Mouse (Mus musculus): ENCODE measurements at regions not wholly inside any gene's neighbourhood (a gene's known extent, or its start where the extent isn't known, plus 50 kb on each side); places are given as distances from the start of the nearest gene placed in this dataset.
A peak's percentile ranks its signal among the peaks of the same experiment; 100 is the strongest.
"Not testable (repeated sequence)": the region's sequence is repeated elsewhere in the genome, so short reads cannot be mapped to it uniquely, and the experiment has no call there.

DNA sequence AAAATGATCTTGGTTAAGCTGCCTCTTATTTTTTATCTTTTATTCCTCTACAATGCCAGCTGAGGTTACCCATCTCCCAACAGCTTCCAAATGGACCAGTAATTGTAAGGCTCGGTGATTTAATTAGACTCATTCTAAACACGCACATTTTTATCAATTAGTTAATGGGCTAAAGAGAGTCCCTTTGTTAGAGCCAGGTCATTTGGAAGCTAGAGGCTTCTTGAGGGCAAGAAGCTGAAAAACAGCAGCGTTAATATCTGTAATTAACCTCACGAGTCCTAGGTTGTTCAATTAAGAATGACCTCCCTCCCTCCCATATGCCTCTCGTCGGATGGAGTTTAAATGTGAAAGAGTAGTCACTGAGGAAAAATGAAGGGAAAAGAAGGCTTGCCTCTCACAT is 66.5 kb downstream of the Otx2 start:
- DNase-seq (ENCODE audit: low read depth) = no peak

DNA sequence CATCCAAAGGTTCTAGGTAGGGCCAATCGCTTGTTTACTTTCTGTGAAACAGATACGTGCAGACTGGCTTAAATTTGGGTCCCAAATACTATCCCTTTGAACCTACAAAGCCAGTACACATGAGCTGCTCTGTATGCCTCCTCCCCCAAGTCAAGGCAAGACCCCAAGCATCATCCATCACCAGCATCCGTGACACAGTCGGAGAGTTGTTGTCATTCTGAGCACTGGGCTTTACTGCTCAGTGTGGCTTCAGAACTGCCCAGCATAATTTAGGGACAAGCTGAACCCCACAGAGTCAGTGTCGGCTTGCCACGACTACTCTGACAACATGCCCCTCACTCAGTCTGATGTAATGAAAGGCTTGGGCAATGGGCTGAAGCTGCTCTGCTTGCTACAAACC is 70.1 kb downstream of the Otx2 start:
- no peak for DNase-seq (ENCODE audit: low read depth)

DNA sequence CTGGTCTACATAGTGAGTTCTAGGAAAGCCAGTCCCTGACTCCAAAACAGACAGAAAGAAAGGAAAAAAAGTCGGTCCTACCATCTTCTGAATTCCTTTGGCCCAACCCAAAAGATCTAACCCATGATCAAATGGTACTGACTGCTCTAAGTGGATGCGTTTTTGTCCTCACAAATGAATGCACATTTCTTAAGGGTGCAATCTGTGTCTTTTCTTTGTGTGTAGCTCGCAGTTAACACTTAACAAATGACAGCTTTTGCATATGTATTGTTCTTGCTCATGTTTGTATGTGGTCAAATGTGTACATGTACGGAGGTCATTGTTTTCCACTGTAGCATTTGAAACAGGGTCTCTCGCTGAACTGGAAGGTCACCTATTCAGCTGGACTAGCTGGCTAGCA is 79.3 kb downstream of the Otx2 start:
- DNase-seq (ENCODE audit: low read depth) = no peak

DNA sequence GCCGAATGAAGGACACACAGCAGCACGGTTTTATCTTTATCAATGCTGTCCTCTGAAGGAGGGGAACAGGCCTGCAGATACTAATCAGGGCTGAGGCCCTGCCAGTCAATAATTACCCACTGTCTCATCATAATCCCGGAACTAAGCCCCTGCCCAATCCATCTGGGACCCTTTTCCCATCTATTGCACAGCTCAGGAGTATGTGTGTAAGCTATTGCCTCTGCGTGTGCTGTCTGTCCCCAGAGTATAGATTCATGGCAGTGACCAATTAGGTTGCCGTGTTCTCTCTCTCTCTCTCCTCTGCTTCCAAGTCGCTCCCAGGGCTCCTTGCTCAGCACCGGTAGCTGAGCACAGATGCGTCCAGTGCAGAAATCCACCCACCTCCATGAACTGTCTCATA is 80.3 kb downstream of the Otx2 start:
- DNase-seq (ENCODE audit: low read depth) = no peak

DNA sequence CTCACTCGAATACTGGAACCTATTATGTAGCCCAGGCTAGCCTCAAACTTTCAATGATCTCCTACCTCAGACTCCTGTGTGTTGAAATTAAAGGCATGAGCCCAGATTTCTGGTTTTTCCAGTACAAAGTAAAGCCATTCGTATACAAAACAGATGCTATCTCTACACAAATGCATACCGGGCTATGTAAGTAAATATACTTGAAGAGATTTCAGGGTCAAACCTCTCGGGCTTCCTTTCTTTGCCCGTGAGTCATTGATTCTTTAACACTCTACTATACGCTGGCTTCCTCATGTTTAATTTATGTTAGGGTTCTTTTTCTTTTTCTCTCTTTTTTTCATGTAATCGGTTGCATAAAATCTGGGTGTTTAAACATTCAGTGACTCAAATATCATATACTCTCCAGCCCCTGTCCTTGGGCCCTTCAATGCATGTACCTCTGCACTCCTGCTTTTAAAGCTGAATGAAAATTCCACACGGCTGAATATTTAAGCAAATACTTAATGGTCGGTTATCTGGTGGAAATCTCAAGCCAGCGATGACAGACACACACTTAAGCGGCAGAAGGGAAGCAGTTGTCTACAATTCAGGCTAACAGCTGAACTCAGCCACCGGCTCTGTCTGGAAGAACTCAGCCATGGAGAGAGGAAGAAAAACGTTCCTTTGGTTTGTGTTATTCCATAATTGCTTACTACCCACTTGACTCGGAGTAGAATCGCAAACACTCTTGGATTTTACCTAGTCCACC is 82.0 kb downstream of the Otx2 start:
- no peak for DNase-seq (ENCODE audit: low read depth)

DNA sequence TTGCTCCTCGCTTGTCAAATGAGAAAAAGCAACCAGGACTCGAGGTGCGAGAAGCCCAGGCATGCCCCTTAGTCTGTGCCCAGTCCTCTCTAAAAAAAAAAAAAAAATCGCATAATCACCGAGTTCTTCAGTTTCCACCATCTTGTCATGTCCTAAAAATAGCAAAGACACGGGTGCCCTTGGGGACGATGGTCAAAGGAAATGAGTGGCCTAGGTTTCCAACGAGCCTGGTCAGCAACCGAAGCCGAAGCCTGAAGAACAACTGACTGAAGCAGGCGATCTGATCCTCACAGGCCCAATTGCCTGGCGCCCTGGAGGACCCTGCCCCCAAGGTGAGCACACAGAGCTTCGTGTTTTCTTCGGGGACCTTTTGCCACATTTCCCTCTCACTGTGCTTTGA is 83.2 kb downstream of the Otx2 start:
- no peak for DNase-seq (ENCODE audit: low read depth)

DNA sequence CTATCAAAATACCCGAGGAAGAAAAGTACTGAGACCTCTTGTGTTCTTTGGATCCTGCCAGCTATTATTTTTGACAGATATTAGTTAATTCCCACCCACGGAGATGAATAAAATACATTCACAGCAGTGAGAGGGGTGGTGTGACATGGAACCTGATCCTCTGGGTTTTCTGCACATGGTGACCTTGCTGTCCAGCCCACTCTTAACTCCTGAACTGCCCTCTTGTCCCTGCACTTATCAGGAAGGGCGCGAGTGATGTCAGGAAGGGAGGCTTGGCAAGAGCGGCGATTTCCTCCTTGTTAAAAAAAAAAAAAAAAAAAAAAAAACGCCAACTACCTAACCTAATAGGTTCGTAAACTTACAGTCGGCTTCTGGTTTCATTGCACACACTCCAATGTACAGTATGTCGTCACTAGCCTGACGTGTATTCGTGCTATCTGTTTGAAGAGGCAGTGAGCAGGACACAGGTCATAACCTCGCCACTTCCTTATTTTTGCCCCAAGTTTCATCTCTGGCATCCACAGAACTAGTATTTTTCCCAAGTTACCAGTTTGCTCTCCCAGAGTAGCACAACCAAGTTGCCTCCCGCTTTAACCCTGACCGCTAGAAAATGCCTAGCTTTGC is 83.8 kb downstream of the Otx2 start:
- DNase-seq (ENCODE audit: low read depth) = no peak

DNA sequence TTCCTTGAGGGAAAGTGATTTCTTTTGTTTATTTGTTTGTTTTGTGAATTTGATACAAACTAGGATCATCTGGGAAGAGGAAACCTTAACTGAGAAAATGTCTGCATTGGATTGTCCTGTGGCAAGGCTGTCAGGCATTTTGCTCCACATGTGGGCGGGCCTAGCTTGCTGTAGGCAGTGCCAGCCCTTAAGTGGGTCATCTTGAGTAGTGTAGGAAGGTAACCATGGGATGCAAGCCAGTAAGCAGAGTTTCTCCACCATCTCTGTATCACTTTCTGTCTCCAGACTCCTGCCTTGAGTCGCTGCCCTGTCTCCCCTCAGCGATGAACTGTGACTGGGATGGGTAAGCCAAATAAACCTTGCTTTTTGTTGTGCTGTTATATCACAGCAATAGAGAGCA is 87.8 kb downstream of the Otx2 start:
- DNase-seq (ENCODE audit: low read depth) = no peak

DNA sequence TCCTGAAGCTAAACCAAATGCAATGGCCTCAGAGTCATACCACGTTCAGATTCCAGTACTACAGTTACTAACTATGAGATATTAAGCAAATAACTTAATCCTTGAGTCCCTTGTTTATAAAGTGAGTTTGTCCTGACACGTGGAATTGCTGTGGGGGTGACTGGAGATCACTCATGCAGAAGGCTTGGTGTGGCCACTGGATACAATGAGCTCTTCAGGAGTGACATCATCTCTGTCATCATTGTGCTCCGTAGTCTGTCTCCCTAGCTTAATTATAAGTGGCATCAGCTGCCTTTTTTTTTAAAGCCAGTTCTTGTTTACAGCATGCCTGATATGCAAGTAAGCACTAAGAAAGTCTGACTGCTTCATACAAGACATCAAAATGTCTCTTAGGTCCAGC is 89.0 kb downstream of the Otx2 start:
- no peak for DNase-seq (ENCODE audit: low read depth)

DNA sequence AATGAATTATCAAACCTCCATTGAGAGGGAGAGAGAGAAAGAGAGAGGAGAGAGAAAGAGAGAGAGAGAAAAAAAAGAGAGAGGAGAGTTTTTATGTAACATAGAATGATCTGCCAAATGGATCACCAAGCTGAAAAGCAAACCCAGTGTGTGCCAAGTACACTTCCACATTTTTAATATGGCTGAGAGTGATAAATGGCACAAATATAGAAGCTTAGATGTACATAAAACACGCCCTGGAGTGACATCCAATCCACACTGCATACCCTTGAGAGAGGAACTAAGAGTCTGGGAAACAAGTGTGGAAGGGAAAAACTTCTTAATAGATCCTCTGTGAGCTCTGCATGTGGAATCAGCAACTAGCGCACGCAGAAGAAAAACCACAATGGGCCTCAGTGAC is 90.1 kb downstream of the Otx2 start:
- DNase-seq (ENCODE audit: low read depth) = no peak

DNA sequence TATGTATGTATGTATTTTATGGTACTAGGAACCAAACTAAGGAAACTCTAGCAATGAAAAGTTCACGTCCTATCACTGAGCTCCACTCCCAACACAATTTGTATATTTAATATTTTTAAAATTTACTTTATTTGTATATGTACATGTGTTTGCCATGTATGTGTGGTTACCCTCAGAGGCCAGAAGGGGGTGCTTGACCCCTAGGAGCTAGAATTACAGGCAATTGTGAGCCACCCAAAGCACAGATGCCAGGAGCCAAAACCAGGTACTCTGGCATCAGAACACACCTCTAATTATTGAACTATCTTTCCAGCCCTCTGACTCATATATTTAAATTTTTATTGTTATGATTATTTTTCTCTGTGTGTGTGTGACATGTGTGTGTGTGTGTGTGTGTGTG is 91.5 kb downstream of the Otx2 start:
- peak; percentile 6 for DNase-seq (ENCODE audit: low read depth)

DNA sequence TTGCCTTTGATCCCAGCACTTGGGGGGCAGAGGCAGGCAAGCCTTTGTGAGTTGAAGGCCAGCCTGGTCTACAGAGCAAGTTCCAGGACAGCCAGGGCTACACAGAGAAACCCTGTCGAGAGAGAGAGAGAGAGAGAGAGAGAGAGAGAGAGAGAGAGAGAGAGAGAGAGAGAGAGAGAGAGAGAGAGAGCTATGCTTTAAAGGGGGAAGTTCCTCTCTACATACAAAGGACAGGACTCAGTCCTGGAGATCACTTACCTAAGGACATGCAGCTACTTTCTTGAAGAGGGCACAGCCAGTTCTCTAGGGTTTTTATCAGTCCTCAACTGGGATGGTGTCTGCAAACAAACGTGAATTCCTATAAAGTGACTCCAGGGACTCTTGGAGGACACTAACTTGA is 92.3 kb downstream of the Otx2 start:
- not testable (repeated sequence) for DNase-seq (ENCODE audit: low read depth)

DNA sequence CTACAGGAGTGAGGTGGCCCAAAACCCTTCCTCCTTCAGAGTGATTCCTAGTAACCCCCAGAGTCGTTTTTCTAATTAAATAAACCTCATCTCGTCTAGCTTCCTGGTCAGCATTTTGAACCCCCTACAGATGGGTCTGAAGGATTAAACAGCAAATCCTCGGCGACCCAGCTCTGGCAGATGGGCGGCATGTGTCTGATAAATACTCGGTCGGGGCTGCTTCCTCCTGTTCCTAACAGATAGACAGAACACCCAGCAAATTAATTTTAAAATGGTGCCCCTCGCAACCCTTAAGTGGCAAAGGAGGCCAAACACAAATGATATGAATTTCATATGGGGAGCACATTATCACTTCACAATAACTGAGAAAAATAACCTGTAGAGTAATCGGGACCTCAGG is 93.2 kb downstream of the Otx2 start:
- no peak for DNase-seq (ENCODE audit: low read depth)

DNA sequence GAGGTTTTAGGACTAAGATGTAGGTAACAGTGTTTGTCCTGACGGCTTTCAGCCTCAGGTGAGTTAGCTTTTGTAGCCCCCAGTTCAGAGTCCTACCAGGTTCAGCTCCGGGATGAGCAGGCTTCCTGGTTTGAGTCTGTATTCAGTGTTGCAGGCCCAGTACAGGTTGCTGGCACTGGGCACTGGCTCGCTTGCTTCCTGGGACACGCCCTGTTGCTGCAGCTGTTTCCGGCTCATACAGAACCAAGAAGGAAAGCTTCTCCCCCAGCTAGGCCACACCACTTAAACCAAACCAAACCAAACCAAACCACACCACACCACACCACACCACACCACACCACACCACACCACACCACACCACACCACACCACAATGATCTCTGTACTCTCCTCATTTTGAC is 93.6 kb downstream of the Otx2 start:
- DNase-seq (ENCODE audit: low read depth) = no peak

Data from induced T-regulatory cell, adult 2 months (primary cell).